Mouse (Mus musculus): Measurements from ENCODE around the gene Apoc1. TPM values are rescaled to one million over a fixed set of nuclear protein-coding genes. Genes with fewer than 3 reads are reported as not detected.

Apoc1 gene
- polyA plus RNA-seq, 1 experiment from 2014 or later: 3.0 TPM

- WGBS: 63% methylated on average over 8 of the region's 8 CpGs
- Histone ChIP-seq H3K4me1 (ENCODE audit: control insufficient read depth, insufficient read depth, low read length) (no peaks in the 10 kb centered on the region), H3K27ac (ENCODE audit: low read depth, low read length) (no peak within 1 kb of the TSS), H3K36me3 (ENCODE audit: control insufficient read depth, insufficient read depth, low read length) (no peaks in the 10 kb centered on the region), H3K9ac (replicated peaks; ENCODE audit: low read depth, low read length) (no peak within 1 kb of the TSS), H3K9me3 (ENCODE audit: control insufficient read depth, low read length) (no peaks in the 10 kb centered on the region), H3K27me3 (ENCODE audit: control insufficient read depth, insufficient read depth, low read length) (no peaks in the 10 kb centered on the region), H3K4me3 (ENCODE audit: low read depth, low read length) (no peak within 1 kb of the TSS), H3K4me2 (ENCODE audit: low read depth, low read length) (no peak within 1 kb of the TSS)
- no peak for ATAC-seq (ENCODE audit: low read depth)
These were observed 11.2 kb downstream of the Apoc1 start, which contains the start of the genes Gm44805 and Apoc4 for GRCm38 (mm10) chr7:19681202-19681694. TSS of gene Gm44805 (minus strand) at chr7:19681423. TSS of gene Apoc4 (minus strand) at chr7:19681479.

- no peak overlapping the region for H3K9ac ChIP-seq (replicated peaks; ENCODE audit: low read depth, low read length)
- no peaks in the 10 kb centered on the region for H3K9me3 ChIP-seq (ENCODE audit: control insufficient read depth, low read length)
- no peaks in the 10 kb centered on the region for H3K4me1 ChIP-seq (ENCODE audit: control insufficient read depth, insufficient read depth, low read length)
- ATAC-seq (ENCODE audit: low read depth): no peak
- no peak overlapping the region for H3K4me2 ChIP-seq (ENCODE audit: low read depth, low read length)
- no peaks in the 10 kb centered on the region for H3K36me3 ChIP-seq (ENCODE audit: control insufficient read depth, insufficient read depth, low read length)
- 88% methylated on average over 2 of the region's 2 CpGs for WGBS
- no peaks in the 10 kb centered on the region for H3K27me3 ChIP-seq (ENCODE audit: control insufficient read depth, insufficient read depth, low read length)
- no peak overlapping the region for H3K27ac ChIP-seq (ENCODE audit: low read depth, low read length)
- H3K4me3 ChIP-seq (ENCODE audit: low read depth, low read length): no peak overlapping the region
These were observed 11.8 kb downstream of the Apoc1 start for GRCm38 (mm10) chr7:19680702-19681101.

GRCm38 (mm10) chr7:19678901-19679300, 13.6 kb downstream of the Apoc1 start:
- no peak overlapping the region for H3K4me2 ChIP-seq (ENCODE audit: low read depth, low read length)
- no peaks in the 10 kb centered on the region for H3K27me3 ChIP-seq (ENCODE audit: control insufficient read depth, insufficient read depth, low read length)
- H3K4me3 ChIP-seq (ENCODE audit: low read depth, low read length): no peak overlapping the region
- no peaks in the 10 kb centered on the region for H3K4me1 ChIP-seq (ENCODE audit: control insufficient read depth, insufficient read depth, low read length)
- no peak for ATAC-seq (ENCODE audit: low read depth)
- H3K27ac ChIP-seq (ENCODE audit: low read depth, low read length): no peak overlapping the region
- no peaks in the 10 kb centered on the region for H3K9me3 ChIP-seq (ENCODE audit: control insufficient read depth, low read length)
- WGBS: 95% methylated on average over 3 of the region's 3 CpGs
- H3K9ac ChIP-seq (replicated peaks; ENCODE audit: low read depth, low read length): no peak overlapping the region
- no peaks in the 10 kb centered on the region for H3K36me3 ChIP-seq (ENCODE audit: control insufficient read depth, insufficient read depth, low read length)

- Histone ChIP-seq H3K27ac (ENCODE audit: low read depth, low read length) (no peak within 1 kb of the TSS), H3K4me3 (ENCODE audit: low read depth, low read length) (no peak within 1 kb of the TSS), H3K9me3 (ENCODE audit: control insufficient read depth, low read length) (no peaks in the 10 kb centered on the region), H3K36me3 (ENCODE audit: control insufficient read depth, insufficient read depth, low read length) (no peaks in the 10 kb centered on the region), H3K9ac (replicated peaks; ENCODE audit: low read depth, low read length) (no peak within 1 kb of the TSS), H3K4me1 (ENCODE audit: control insufficient read depth, insufficient read depth, low read length) (no peaks in the 10 kb centered on the region), H3K27me3 (ENCODE audit: control insufficient read depth, insufficient read depth, low read length) (no peaks in the 10 kb centered on the region), H3K4me2 (ENCODE audit: low read depth, low read length) (no peak within 1 kb of the TSS)
- WGBS: 80% methylated on average over 8 of the region's 8 CpGs
- no peak for ATAC-seq (ENCODE audit: low read depth)
These were observed 14.6 kb downstream of the Apoc1 start, which contains the start of gene Apoc2 for GRCm38 (mm10) chr7:19677872-19678271. TSS of gene Apoc2 (minus strand) at chr7:19677941.

GRCm38 (mm10) chr7:19676662-19677061, 15.8 kb downstream of the Apoc1 start:
- no peak overlapping the region for H3K4me3 ChIP-seq (ENCODE audit: low read depth, low read length)
- no peaks in the 10 kb centered on the region for H3K4me1 ChIP-seq (ENCODE audit: control insufficient read depth, insufficient read depth, low read length)
- no peak overlapping the region for H3K4me2 ChIP-seq (ENCODE audit: low read depth, low read length)
- H3K27me3 ChIP-seq (ENCODE audit: control insufficient read depth, insufficient read depth, low read length): no peaks in the 10 kb centered on the region
- H3K27ac ChIP-seq (ENCODE audit: low read depth, low read length): no peak overlapping the region
- H3K9ac ChIP-seq (replicated peaks; ENCODE audit: low read depth, low read length): no peak overlapping the region
- WGBS: 81% methylated on average over 1 of the region's 1 CpGs
- ATAC-seq (ENCODE audit: low read depth): no peak
- no peaks in the 10 kb centered on the region for H3K36me3 ChIP-seq (ENCODE audit: control insufficient read depth, insufficient read depth, low read length)
- no peaks in the 10 kb centered on the region for H3K9me3 ChIP-seq (ENCODE audit: control insufficient read depth, low read length)

- H3K4me2 ChIP-seq (ENCODE audit: low read depth, low read length): no peak overlapping the region
- no peak overlapping the region for H3K27ac ChIP-seq (ENCODE audit: low read depth, low read length)
- no peaks in the 10 kb centered on the region for H3K9me3 ChIP-seq (ENCODE audit: control insufficient read depth, low read length)
- H3K9ac ChIP-seq (replicated peaks; ENCODE audit: low read depth, low read length): no peak overlapping the region
- no peak for ATAC-seq (ENCODE audit: low read depth)
- no peaks in the 10 kb centered on the region for H3K4me1 ChIP-seq (ENCODE audit: control insufficient read depth, insufficient read depth, low read length)
- H3K4me3 ChIP-seq (ENCODE audit: low read depth, low read length): no peak overlapping the region
- WGBS: 85% methylated on average over 10 of the region's 10 CpGs
- H3K27me3 ChIP-seq (ENCODE audit: control insufficient read depth, insufficient read depth, low read length): no peaks in the 10 kb centered on the region
- no peaks in the 10 kb centered on the region for H3K36me3 ChIP-seq (ENCODE audit: control insufficient read depth, insufficient read depth, low read length)
These were observed 16.6 kb downstream of the Apoc1 start for GRCm38 (mm10) chr7:19675824-19676223.

GRCm38 (mm10) chr7:19673083-19673699, 19.3 kb downstream of the Apoc1 start:
- H3K27me3 ChIP-seq (ENCODE audit: control insufficient read depth, insufficient read depth, low read length): no peaks in the 10 kb centered on the region
- H3K9me3 ChIP-seq (ENCODE audit: control insufficient read depth, low read length): no peaks in the 10 kb centered on the region
- no peak overlapping the region for H3K4me3 ChIP-seq (ENCODE audit: low read depth, low read length)
- WGBS: 65% methylated on average over 13 of the region's 14 CpGs
- ATAC-seq (ENCODE audit: low read depth): no peak
- H3K4me1 ChIP-seq (ENCODE audit: control insufficient read depth, insufficient read depth, low read length): no peaks in the 10 kb centered on the region
- no peak overlapping the region for H3K9ac ChIP-seq (replicated peaks; ENCODE audit: low read depth, low read length)
- no peak overlapping the region for H3K4me2 ChIP-seq (ENCODE audit: low read depth, low read length)
- H3K27ac ChIP-seq (ENCODE audit: low read depth, low read length): no peak overlapping the region
- H3K36me3 ChIP-seq (ENCODE audit: control insufficient read depth, insufficient read depth, low read length): no peaks in the 10 kb centered on the region

- no peak for ATAC-seq (ENCODE audit: low read depth)
- Histone ChIP-seq H3K36me3 (ENCODE audit: control insufficient read depth, insufficient read depth, low read length) (no peaks in the 10 kb centered on the region), H3K9me3 (ENCODE audit: control insufficient read depth, low read length) (no peaks in the 10 kb centered on the region), H3K4me2 (ENCODE audit: low read depth, low read length) (no peak overlapping the region), H3K27ac (ENCODE audit: low read depth, low read length) (no peak overlapping the region), H3K4me3 (ENCODE audit: low read depth, low read length) (no peak overlapping the region), H3K27me3 (ENCODE audit: control insufficient read depth, insufficient read depth, low read length) (no peaks in the 10 kb centered on the region), H3K9ac (replicated peaks; ENCODE audit: low read depth, low read length) (no peak overlapping the region), H3K4me1 (ENCODE audit: control insufficient read depth, insufficient read depth, low read length) (no peaks in the 10 kb centered on the region)
- WGBS: 67% methylated on average over 10 of the region's 10 CpGs
These were observed 20.9 kb downstream of the Apoc1 start for GRCm38 (mm10) chr7:19671511-19671910.

GRCm38 (mm10) chr7:19668947-19669721, 23.3 kb downstream of the Apoc1 start:
- peak overlapping the region; percentile 64 for H3K27ac ChIP-seq (ENCODE audit: low read depth, low read length)
- peak; percentile 62 for ATAC-seq (ENCODE audit: low read depth)
- no peaks in the 10 kb centered on the region for H3K27me3 ChIP-seq (ENCODE audit: control insufficient read depth, insufficient read depth, low read length)
- peaks cover 2% of the 10 kb centered on the region for H3K4me1 ChIP-seq (ENCODE audit: control insufficient read depth, insufficient read depth, low read length)
- H3K36me3 ChIP-seq (ENCODE audit: control insufficient read depth, insufficient read depth, low read length): no peaks in the 10 kb centered on the region
- H3K4me3 ChIP-seq (ENCODE audit: low read depth, low read length): no peak overlapping the region
- H3K9me3 ChIP-seq (ENCODE audit: control insufficient read depth, low read length): no peaks in the 10 kb centered on the region
- H3K4me2 ChIP-seq (ENCODE audit: low read depth, low read length): peak overlapping the region; percentile 11; the same call in 1 of the 2 replicates
- WGBS: 7% methylated on average over 10 of the region's 10 CpGs
- H3K9ac ChIP-seq (replicated peaks; ENCODE audit: low read depth, low read length): 0 out of 2 replicates have a peak overlapping the region, but pooled peaks have one; percentile 7
